Mouse (Mus musculus) ovary, postnatal 36 days (tissue): ENCODE results near the gene Srpk3.
A peak's percentile ranks its signal among the peaks of the same experiment; 100 is the strongest.

Experiments
- DNase-seq: peaks from one replicate; pipeline ENCODE4 v3.0.0; 2022; ENCODE audit warnings: low spot score, mixed read lengths

Gene Srpk3

DNA sequence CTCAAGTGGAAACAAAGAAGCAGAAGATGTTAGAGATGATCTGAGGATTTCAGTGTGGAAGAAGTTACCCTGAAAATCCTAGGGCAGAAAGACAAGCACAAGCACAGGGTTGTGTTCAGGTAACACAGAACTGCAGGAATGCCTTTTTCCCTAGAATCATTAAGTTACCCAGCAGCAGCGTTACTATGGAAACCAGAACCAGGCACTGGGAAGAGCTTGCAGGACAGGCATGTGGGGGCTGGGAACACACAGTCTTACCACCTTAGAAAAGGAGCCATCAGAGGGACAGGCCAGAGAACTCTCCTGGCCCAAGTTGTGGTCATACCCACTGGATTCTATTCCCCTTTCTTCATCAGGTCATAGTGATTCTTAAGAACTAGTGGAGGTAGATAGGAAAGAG, 31.6 kb downstream of the Srpk3 start:
- no peak for DNase-seq

DNA sequence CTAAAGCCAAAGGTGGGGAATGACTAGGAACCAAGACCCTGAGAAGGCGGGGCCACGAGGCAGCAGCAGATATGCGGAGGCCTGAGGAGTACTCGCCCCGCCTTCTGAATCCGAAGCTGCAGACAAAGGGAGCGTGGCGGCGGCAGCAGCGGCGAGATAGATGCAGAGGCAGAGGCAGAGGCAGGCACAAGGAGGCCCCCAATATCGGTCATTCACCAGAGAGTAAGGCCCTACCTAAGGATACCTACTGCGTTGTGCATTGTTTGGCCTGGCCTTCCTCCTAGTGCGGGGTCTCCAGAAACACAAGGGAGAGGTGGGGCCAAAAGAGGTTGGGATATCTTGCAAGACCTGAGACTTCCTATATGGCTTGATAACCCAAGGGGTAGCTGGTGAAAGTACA, 40.9 kb downstream of the Srpk3 start:
- no peak for DNase-seq

DNA sequence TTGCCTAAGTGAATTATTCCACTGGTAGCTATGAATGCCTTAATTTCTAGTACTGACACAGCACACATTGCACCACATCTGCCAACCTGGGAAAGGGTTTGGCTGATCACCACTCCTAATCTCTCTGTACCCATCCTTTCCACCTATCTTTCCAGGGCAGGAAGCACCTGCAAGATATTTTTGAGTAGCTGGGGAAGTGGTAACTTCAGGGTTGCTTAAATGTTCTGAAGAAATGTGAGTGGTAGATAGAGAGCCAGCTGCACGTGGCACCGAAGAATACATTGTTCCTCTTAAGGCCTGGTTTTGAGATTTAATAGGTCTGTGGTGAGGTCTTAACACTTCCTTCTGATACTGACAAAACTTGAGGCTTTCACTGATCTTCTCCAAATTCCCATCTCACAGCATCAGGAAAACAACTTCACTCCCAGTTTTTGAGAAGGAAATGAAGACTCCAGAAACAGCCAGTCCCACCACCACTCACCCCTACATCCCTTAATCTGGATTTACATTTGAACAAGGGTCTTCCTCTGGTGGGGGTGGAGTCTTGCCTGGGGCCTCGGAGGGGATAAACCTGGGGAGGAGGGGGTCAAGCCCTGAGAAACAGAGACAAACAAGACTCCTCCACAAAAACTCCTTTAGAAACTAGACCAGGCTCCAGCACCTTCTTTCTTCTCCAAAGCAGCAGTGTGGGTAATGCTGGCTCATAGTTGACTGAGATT, 42.5 kb downstream of the Srpk3 start:
- no peak for DNase-seq

DNA sequence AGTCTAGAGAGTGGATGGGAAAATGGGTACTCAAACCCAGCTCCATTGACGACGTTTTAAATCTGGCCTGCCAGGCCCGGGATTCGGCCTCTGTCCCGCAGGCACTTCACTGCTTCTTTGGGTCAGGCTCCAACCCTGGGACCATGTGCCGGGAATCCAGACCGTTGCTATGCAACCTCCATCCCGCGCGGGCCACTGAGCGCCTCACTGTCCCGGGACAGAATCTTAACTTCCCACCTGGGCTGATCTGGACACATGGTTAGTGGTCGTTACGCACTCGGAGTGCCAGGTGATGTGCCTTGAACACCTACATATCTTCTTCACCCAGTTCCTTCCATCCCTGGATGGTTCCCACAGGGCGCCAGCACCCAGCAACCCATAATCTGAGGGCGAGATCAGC, 49.5 kb downstream of the Srpk3 start:
- DNase-seq, result no peak

DNA sequence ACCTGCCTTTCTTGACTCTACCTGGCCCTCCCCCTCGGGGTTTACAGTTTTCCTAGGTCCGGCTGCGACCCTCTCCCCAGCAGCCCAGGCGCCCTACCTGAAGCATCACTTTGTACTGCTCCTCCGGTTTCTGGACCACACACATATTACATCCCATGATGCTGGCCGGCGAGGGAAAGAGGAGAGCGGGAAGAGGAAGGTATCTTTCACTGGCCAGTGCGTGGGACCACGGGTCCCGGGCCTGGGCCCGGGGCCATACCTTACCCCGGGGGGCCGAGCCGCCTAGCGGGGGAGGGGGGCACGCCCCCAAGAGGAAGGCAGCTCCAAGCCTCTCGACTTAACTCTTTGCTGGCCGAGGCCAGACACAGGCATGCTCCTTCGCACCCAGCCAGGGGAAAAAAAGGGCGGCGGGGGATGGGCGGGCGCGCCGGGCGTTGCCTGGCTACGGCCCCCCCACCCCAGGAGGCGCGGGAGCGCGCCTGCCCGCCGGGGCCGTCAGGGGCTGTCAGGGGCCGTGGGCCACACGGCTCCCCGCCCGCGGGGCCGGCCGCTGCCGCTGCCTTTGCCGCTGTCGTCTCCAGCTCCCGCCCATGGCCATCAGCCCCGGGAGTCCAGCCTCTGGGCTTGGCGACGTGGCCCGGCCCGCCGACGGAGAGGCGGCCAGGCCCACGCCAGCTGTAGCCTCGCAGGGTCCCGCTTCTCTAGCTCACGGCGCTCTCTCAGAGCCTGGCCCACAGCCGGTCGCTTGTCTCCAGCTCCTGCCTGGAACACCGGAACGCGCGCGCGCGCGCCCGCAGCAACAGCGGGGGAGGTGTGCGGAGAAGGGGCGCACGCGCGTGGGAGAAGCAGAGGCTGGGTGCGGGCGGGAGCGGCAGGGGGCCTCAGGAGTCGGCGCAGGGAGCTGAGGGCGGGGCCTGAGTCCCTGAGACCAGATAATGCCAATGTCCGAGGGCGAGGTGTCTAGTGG, 50.3 kb downstream of the Srpk3 start, which contains the start of gene Pdzd4:
TSS of gene Pdzd4 (minus strand) at position 785 of the 967 bp plus-strand sequence.
- DNase-seq, result peak; percentile 52
